Mouse (Mus musculus) layer of hippocampus, adult 18-20 months (tissue): ENCODE data around the gene Rasal3. TPM values are rescaled to one million over a fixed set of nuclear protein-coding genes. Genes with fewer than 3 reads are reported as not detected.

Experiments used
- DNase-seq, 2 experiments: peaks; one replicate each; pipeline ENCODE4 v3.0.0; 2022; ENCODE audit warnings: low spot score in 2 of 2
- total RNA-seq, 2 experiments: library from RNA; stranded (reverse); gene quantifications; 2 replicates each; pipeline ENCODE4 v1.2.3; 2021

The Rasal3 gene
- total RNA-seq, 2 experiments from 2014 or later: 3.2 to 5.0 TPM

- peak; percentile 90 to 95 for DNase-seq
Measured at GRCm38 (mm10) chr17:32389101-32389659, 14.2 kb downstream of the Rasal3 start, which contains the start of gene Wiz. Gene Wiz, minus strand, starts transcription at chr17:32389439.

- DNase-seq: peak; percentile 21 to 23
Measured at GRCm38 (mm10) chr17:32388370-32389100, 14.8 kb downstream of the Rasal3 start.

- DNase-seq: no peak
Measured at GRCm38 (mm10) chr17:32387986-32388369, 15.4 kb downstream of the Rasal3 start.

GRCm38 (mm10) chr17:32386659-32387432, 16.5 kb downstream of the Rasal3 start:
- peak; percentile 37 to 67 for DNase-seq

- DNase-seq: no peak
Measured at GRCm38 (mm10) chr17:32383661-32384060, 19.7 kb downstream of the Rasal3 start.

GRCm38 (mm10) chr17:32382576-32382975, 20.8 kb downstream of the Rasal3 start:
- DNase-seq: no peak

- DNase-seq: no peak
Measured at GRCm38 (mm10) chr17:32378786-32379185, 24.6 kb downstream of the Rasal3 start.

GRCm38 (mm10) chr17:32377137-32377536, 26.2 kb downstream of the Rasal3 start:
- DNase-seq: no peak

GRCm38 (mm10) chr17:32376475-32376874, 26.9 kb downstream of the Rasal3 start:
- DNase-seq: no peak

- DNase-seq: no peak
Measured at GRCm38 (mm10) chr17:32368991-32369578, 34.3 kb downstream of the Rasal3 start.

- no peak for DNase-seq
Measured at GRCm38 (mm10) chr17:32367706-32368105, 35.7 kb downstream of the Rasal3 start.

GRCm38 (mm10) chr17:32365296-32365695, 38.1 kb downstream of the Rasal3 start:
- DNase-seq: no peak

- DNase-seq: no peak
Measured at GRCm38 (mm10) chr17:32364850-32365249, 38.5 kb downstream of the Rasal3 start.

GRCm38 (mm10) chr17:32364331-32364730, 39.1 kb downstream of the Rasal3 start:
- peak; percentile 84 to 91 for DNase-seq

- no peak for DNase-seq
Measured at GRCm38 (mm10) chr17:32363821-32364301, 39.5 kb downstream of the Rasal3 start.

- no peak for DNase-seq
Measured at GRCm38 (mm10) chr17:32362686-32363085, 40.7 kb downstream of the Rasal3 start.

GRCm38 (mm10) chr17:32359928-32360327, 43.5 kb downstream of the Rasal3 start:
- DNase-seq: no peak

GRCm38 (mm10) chr17:32358943-32359340, 44.4 kb downstream of the Rasal3 start:
- DNase-seq: no peak

GRCm38 (mm10) chr17:32358192-32358942, 45.0 kb downstream of the Rasal3 start:
- DNase-seq: no peak
